Mouse (Mus musculus): ENCODE results near the gene Asna1. TPM values are rescaled to one million over a fixed set of nuclear protein-coding genes. Genes with fewer than 3 reads are reported as not detected.

Gene Asna1
- polyA plus RNA-seq, 1 experiment from 2014 or later = 121 TPM

DNA sequence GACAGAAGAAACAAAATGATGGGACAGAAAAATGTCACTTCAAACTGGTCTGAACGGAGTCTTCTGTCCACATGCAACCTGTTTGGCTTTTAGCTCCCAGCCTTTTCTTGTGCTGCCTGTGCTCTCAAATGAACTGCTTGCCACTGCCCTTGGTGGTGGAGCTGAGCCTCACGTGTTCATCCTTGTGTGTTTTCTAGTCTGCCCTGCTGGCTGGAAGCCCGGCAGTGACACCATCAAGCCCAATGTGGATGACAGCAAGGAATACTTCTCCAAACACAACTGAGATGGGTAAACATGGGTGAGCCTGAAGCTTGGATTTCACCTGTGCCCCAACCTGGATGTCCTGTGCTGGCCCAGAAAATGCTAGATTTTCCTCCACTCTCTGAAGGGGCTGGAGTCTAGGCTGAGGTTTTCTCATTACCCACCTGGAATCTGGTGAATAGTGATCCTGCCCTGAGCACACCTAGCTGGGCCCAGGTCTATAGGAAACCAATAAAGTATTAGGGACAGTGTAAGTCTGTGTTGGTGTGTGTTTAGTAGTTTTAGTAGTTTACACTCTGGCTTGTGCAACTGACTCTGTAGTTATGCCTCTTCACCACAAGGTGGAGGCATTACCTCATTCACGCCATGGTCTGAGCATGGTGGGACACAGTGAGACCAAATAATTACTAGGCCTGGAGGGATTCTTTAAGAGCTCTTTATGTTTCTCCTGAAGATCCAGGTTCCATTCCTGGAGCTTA lies 51.1 kb downstream of the Asna1 start:
- peak; percentile 69 for DNase-seq (ENCODE audit: low spot score)
- peaks cover 6% of the 10 kb centered on the region for H3K27me3 ChIP-seq (ENCODE audit: control insufficient read depth, insufficient read depth, low read length)

DNA sequence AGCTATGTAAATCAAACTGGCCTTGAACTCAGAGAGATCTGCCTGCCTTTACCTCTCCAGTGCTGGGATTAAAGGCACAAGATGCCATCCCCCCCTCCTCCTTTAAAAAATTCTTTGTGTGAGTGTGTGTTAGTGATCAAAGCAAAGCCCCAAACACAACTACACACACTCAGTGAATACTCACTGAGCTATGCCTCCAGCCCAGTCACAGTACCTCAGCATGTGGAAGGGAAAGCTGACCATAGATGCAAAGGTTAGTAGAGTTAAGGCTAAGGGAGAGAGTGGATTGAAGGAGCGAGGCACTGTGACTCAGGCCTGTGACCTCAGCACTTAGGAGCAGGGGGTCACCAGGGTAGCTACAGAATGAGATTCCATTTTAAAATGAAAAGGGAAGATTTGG lies 52.0 kb downstream of the Asna1 start:
- Histone ChIP-seq H3K27me3 (ENCODE audit: control insufficient read depth, insufficient read depth, low read length) (peaks cover 6% of the 10 kb centered on the region), H3K27ac (no peak overlapping the region), H3K4me2 (replicated peaks) (no peak overlapping the region), H3K9ac (no peak overlapping the region), H3K4me3 (replicated peaks; ENCODE audit: low read length) (no peak overlapping the region), H3K36me3 (replicated peaks; ENCODE audit: control insufficient read depth, insufficient read depth) (peaks cover 47% of the 10 kb centered on the region), H3K4me1 (replicated peaks; ENCODE audit: control insufficient read depth, insufficient read depth, low read length) (peaks cover 38% of the 10 kb centered on the region), H3K9me3 (ENCODE audit: control insufficient read depth, low read length) (no peaks in the 10 kb centered on the region)
- DNase-seq (ENCODE audit: low spot score) = no peak
- 82% methylated on average over 1 of the region's 1 CpGs for WGBS
- no peak for ATAC-seq (ENCODE audit: low FRiP score)

More for the DNA sequence above, 51.1 kb downstream of the Asna1 start:
- Histone ChIP-seq H3K27ac (no peak overlapping the region), H3K4me2 (replicated peaks) (no peak overlapping the region), H3K36me3 (replicated peaks; ENCODE audit: control insufficient read depth, insufficient read depth) (peaks cover 47% of the 10 kb centered on the region), H3K9ac (no peak overlapping the region), H3K4me1 (replicated peaks; ENCODE audit: control insufficient read depth, insufficient read depth, low read length) (peaks cover 33% of the 10 kb centered on the region), H3K9me3 (ENCODE audit: control insufficient read depth, low read length) (no peaks in the 10 kb centered on the region), H3K4me3 (replicated peaks; ENCODE audit: low read length) (no peak overlapping the region)
- 64% methylated on average over 4 of the region's 4 CpGs for WGBS
- ATAC-seq (ENCODE audit: low FRiP score) = no peak

DNA sequence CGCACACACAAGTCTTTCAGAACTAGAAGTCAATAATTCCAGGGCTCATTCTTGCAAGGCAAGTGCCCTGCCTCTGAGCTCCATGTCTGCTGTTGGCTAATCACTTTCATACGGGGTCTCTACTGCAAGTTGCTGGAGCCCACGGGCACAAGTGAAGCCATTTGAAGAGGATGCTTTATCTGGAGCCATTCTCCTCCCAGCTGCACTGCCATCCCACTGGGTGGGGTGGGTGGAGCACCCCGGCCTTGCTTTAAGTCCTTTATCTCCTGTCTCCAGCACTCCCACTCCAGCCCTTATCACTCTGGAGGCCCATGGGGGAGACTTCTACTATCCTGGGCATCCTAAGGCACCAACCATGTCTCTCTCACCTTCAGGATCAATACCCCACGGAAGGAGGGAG lies 54.2 kb downstream of the Asna1 start:
- WGBS = 65% methylated on average over 5 of the region's 5 CpGs
- ATAC-seq (ENCODE audit: low FRiP score) (no peak), DNase-seq (ENCODE audit: low spot score) (no peak)
- H3K4me3 ChIP-seq (replicated peaks; ENCODE audit: low read length) = peak overlapping the region; percentile 60
- H3K36me3 ChIP-seq (replicated peaks; ENCODE audit: control insufficient read depth, insufficient read depth) = peaks cover 47% of the 10 kb centered on the region
- H3K9me3 ChIP-seq (ENCODE audit: control insufficient read depth, low read length) = no peaks in the 10 kb centered on the region
- peak overlapping the region; percentile 93 for H3K9ac ChIP-seq
- H3K27me3 ChIP-seq (ENCODE audit: control insufficient read depth, insufficient read depth, low read length) = no peaks in the 10 kb centered on the region
- H3K4me1 ChIP-seq (replicated peaks; ENCODE audit: control insufficient read depth, insufficient read depth, low read length) = peaks cover 24% of the 10 kb centered on the region
- no peak overlapping the region for H3K27ac ChIP-seq
- peak overlapping the region; percentile 90 for H3K4me2 ChIP-seq (replicated peaks)

DNA sequence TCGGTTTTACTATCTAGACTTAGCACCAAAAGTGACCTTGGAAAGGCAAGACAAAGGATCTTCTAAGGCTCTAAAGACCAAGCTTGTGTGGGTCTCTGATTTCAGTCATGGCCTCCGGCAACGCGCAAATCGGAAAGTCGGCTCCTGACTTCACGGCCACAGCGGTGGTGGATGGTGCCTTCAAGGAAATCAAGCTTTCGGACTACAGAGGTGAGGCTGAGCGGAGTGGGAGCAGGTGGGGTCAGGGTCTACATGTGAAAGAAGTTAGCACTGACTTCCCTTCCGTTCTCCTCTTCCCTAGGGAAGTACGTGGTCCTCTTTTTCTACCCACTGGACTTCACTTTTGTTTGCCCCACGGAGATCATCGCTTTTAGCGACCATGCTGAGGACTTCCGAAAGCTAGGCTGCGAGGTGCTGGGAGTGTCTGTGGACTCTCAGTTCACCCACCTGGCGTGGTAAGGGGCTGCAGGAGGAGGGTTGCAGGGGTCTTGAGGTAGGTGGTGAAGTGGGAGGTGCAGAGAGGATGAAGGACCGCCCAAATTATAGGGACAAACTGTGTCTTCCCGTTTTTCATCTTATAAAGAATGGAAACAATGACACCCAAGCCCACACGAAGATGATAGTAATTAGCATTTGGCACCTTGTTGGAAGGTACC lies 54.8 kb downstream of the Asna1 start:
- H3K4me3 ChIP-seq (replicated peaks; ENCODE audit: low read length) = peak overlapping the region; percentile 60
- H3K9ac ChIP-seq = peak overlapping the region; percentile 93
- WGBS = 6% methylated on average over 21 of the region's 21 CpGs
- peaks cover 24% of the 10 kb centered on the region for H3K4me1 ChIP-seq (replicated peaks; ENCODE audit: control insufficient read depth, insufficient read depth, low read length)
- no peaks in the 10 kb centered on the region for H3K9me3 ChIP-seq (ENCODE audit: control insufficient read depth, low read length)
- H3K27me3 ChIP-seq (ENCODE audit: control insufficient read depth, insufficient read depth, low read length) = no peaks in the 10 kb centered on the region
- ATAC-seq (ENCODE audit: low FRiP score) = no peak
- H3K27ac ChIP-seq = peak overlapping the region; percentile 73
- peaks cover 46% of the 10 kb centered on the region for H3K36me3 ChIP-seq (replicated peaks; ENCODE audit: control insufficient read depth, insufficient read depth)
- peak overlapping the region; percentile 90 for H3K4me2 ChIP-seq (replicated peaks)
- DNase-seq (ENCODE audit: low spot score) = no peak

DNA sequence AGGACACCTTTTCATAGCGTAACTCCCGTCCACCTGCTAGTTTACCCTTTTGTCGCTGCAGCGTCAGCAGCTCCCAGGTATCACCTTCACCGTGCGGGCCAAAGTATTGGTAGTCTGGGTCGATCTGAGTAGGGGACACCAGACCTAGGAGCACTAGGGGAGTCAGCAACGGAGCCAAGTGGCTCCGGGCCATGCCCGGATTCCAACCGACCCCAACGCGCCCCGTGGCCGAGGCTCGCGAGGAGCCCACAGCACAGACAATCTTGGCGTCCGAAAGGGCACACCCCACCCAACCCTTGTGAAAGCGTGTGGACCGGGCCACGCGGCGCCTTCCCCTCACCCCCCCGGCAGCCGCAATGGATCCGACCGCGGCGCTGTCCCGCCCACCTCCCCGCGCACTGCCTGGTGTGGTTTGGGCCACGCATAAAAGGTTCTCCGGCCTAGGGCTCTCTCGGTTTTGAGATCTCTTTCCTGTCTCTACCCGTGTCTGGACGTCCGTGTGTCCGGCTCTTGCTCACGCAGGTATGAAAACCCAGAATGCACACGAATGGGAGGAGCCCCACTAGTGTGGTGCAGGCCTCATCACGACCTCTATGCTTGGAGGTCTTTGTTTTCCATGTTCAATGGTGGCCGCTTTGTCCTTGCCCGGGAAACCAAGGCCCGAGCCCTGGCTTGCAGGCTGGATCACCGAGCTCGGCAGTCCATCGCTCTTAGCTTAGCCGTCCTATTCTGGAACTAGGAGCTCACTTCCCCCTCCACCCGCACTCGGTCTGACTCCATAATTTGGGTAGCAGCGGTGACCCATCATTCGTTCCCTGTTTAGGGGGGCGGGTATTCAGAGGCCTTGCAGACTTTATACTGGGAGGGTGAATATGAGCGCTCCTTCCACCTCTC lies 55.6 kb downstream of the Asna1 start, which contains the start of the genes Gm49661, Prdx2 and Rnaseh2a:
TSS of gene Gm49661 (minus strand) at position 193 of the 894 bp plus-strand sequence.
TSS of gene Prdx2 (plus strand) at position 347 of the 894 bp plus-strand sequence.
TSS of gene Rnaseh2a (minus strand) at position 527 of the 894 bp plus-strand sequence.
- H3K9ac ChIP-seq = peak within 1 kb of the TSS; percentile 93
- under 1% methylated on average over 56 of the region's 56 CpGs for WGBS

DNA sequence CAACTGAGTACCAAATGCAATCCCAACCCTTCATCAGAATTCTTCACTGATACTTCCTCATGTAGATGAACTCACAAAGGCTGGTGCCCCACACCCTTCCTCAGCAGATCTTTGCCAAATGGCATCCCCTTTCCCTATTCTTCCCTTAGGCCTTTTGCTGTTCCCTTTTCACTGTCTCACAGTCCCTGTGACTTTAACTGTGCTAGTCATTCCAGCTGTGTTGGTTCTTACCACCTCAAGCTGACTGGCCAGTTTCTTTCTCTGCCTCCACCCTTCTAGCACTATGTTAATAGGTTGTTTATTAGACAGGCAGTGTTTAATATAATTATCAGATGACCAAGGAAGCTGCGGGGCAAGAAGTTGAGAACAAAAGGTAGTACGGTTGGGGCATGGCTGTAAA lies 56.4 kb downstream of the Asna1 start:
- WGBS = 16% methylated on average over 2 of the region's 2 CpGs
- ATAC-seq (ENCODE audit: low FRiP score) (no peak), DNase-seq (ENCODE audit: low spot score) (no peak)
- H3K27me3 ChIP-seq (ENCODE audit: control insufficient read depth, insufficient read depth, low read length) = no peaks in the 10 kb centered on the region
- H3K9ac ChIP-seq = peak overlapping the region; percentile 93
- peak overlapping the region; percentile 73 for H3K27ac ChIP-seq
- peaks cover 31% of the 10 kb centered on the region for H3K36me3 ChIP-seq (replicated peaks; ENCODE audit: control insufficient read depth, insufficient read depth)
- peaks cover 28% of the 10 kb centered on the region for H3K4me1 ChIP-seq (replicated peaks; ENCODE audit: control insufficient read depth, insufficient read depth, low read length)
- H3K9me3 ChIP-seq (ENCODE audit: control insufficient read depth, low read length) = no peaks in the 10 kb centered on the region
- peak overlapping the region; percentile 90 for H3K4me2 ChIP-seq (replicated peaks)
- H3K4me3 ChIP-seq (replicated peaks; ENCODE audit: low read length) = peak overlapping the region; percentile 60

More for the DNA sequence above, 55.6 kb downstream of the Asna1 start, which contains the start of the genes Gm49661, Prdx2 and Rnaseh2a:
- peak; percentile 85 for DNase-seq (ENCODE audit: low spot score)
- Histone ChIP-seq H3K27me3 (ENCODE audit: control insufficient read depth, insufficient read depth, low read length) (no peaks in the 10 kb centered on the region), H3K27ac (peak within 1 kb of the TSS; percentile 73), H3K4me2 (replicated peaks) (peak within 1 kb of the TSS; percentile 90), H3K9me3 (ENCODE audit: control insufficient read depth, low read length) (no peaks in the 10 kb centered on the region), H3K36me3 (replicated peaks; ENCODE audit: control insufficient read depth, insufficient read depth) (peaks cover 38% of the 10 kb centered on the region), H3K4me1 (replicated peaks; ENCODE audit: control insufficient read depth, insufficient read depth, low read length) (peaks cover 28% of the 10 kb centered on the region), H3K4me3 (replicated peaks; ENCODE audit: low read length) (peak within 1 kb of the TSS; percentile 60)
- ATAC-seq (ENCODE audit: low FRiP score) = peak; percentile 83

Small RNA genes lying within 50 kb of the gene (microRNA-seq; reads per million reads assigned to microRNA genes)
- gene Mir7070 = 0.81 reads per million

Other genes starting within 250 kb of the Asna1 start
- gene Nfix, start 224.9 kb downstream of the Asna1 start, polyA plus RNA-seq (2014; fragmentation: Nextera tagmentation; extraction: Ambion mirVana) = 78.8 and 82.4 TPM in 2 replicates
- gene Dand5, start 202.5 kb downstream of the Asna1 start, polyA plus RNA-seq (2014; fragmentation: Nextera tagmentation; extraction: Ambion mirVana) = 13.5 and 14.6 TPM in 2 replicates
- 35.0 and 37.4 TPM in 2 replicates for gene Gadd45gip1, start 193.8 kb downstream of the Asna1 start, polyA plus RNA-seq (2014; fragmentation: Nextera tagmentation; extraction: Ambion mirVana)
- gene Rad23a, start 184.6 kb downstream of the Asna1 start, polyA plus RNA-seq (2014; fragmentation: Nextera tagmentation; extraction: Ambion mirVana) = 75.7 and 81.1 TPM in 2 replicates
- 574 and 709 TPM in 2 replicates for gene Calr, start 178.3 kb downstream of the Asna1 start, polyA plus RNA-seq (2014; fragmentation: Nextera tagmentation; extraction: Ambion mirVana)
- 87.8 and 93.4 TPM in 2 replicates for gene Farsa, start 168.3 kb downstream of the Asna1 start, polyA plus RNA-seq (2014; fragmentation: Nextera tagmentation; extraction: Ambion mirVana)
- gene Syce2, start 153.2 kb downstream of the Asna1 start, polyA plus RNA-seq (2014; fragmentation: Nextera tagmentation; extraction: Ambion mirVana) = 27.7 and 32.5 TPM in 2 replicates
- gene Gcdh, start 131.4 kb downstream of the Asna1 start, polyA plus RNA-seq (2014; fragmentation: Nextera tagmentation; extraction: Ambion mirVana) = 25.6 and 29.8 TPM in 2 replicates
- gene Klf1, start 123.4 kb downstream of the Asna1 start, polyA plus RNA-seq (2014; fragmentation: Nextera tagmentation; extraction: Ambion mirVana) = 0.70 and 0.91 TPM in 2 replicates
- gene Dnase2a, start 116.7 kb downstream of the Asna1 start, polyA plus RNA-seq (2014; fragmentation: Nextera tagmentation; extraction: Ambion mirVana) = 3.3 and 6.0 TPM in 2 replicates
- 69.7 and 76.5 TPM in 2 replicates for gene Mast1, start 87.9 kb downstream of the Asna1 start, polyA plus RNA-seq (2014; fragmentation: Nextera tagmentation; extraction: Ambion mirVana)
- gene Rtbdn, start 78.3 kb downstream of the Asna1 start, polyA plus RNA-seq (2014; fragmentation: Nextera tagmentation; extraction: Ambion mirVana) = 1.1 and 1.8 TPM in 2 replicates
- gene Gm49661, start 55.8 kb downstream of the Asna1 start, polyA plus RNA-seq (2014; fragmentation: Nextera tagmentation; extraction: Ambion mirVana) = not detected in 2 replicates
- gene Prdx2, start 55.7 kb downstream of the Asna1 start, polyA plus RNA-seq (2014; fragmentation: Nextera tagmentation; extraction: Ambion mirVana) = 1,143 and 1,221 TPM in 2 replicates
- gene Rnaseh2a, start 55.5 kb downstream of the Asna1 start, polyA plus RNA-seq (2014; fragmentation: Nextera tagmentation; extraction: Ambion mirVana) = 47.8 and 48.4 TPM in 2 replicates
- gene Junb, start 46.6 kb downstream of the Asna1 start, polyA plus RNA-seq (2014; fragmentation: Nextera tagmentation; extraction: Ambion mirVana) = 6.0 and 6.2 TPM in 2 replicates
- gene Hook2, start 34.7 kb downstream of the Asna1 start, polyA plus RNA-seq (2014; fragmentation: Nextera tagmentation; extraction: Ambion mirVana) = 24.6 and 27.3 TPM in 2 replicates
- gene Best2, start 10.8 kb downstream of the Asna1 start, polyA plus RNA-seq (2014; fragmentation: Nextera tagmentation; extraction: Ambion mirVana) = not detected in 2 replicates
- gene Trir, start 1.5 kb upstream of the Asna1 start, polyA plus RNA-seq (2014; fragmentation: Nextera tagmentation; extraction: Ambion mirVana) = 162 and 165 TPM in 2 replicates
- gene Tnpo2, start 11.6 kb upstream of the Asna1 start, polyA plus RNA-seq (2014; fragmentation: Nextera tagmentation; extraction: Ambion mirVana) = 42.4 and 46.4 TPM in 2 replicates
- gene Fbxw9, start 34.8 kb upstream of the Asna1 start, polyA plus RNA-seq (2014; fragmentation: Nextera tagmentation; extraction: Ambion mirVana) = 63.0 and 68.9 TPM in 2 replicates
- 1.4 TPM in 1 of 2 replicates, not detected in the other for gene Gm5741, start 42.7 kb upstream of the Asna1 start, polyA plus RNA-seq (2014; fragmentation: Nextera tagmentation; extraction: Ambion mirVana)
- 105 and 113 TPM in 2 replicates for gene Dhps, start 46.5 kb upstream of the Asna1 start, polyA plus RNA-seq (2014; fragmentation: Nextera tagmentation; extraction: Ambion mirVana)
- 119 and 136 TPM in 2 replicates for gene Wdr83os, start 55.5 kb upstream of the Asna1 start, polyA plus RNA-seq (2014; fragmentation: Nextera tagmentation; extraction: Ambion mirVana)
- 41.2 and 43.9 TPM in 2 replicates for gene Wdr83, start 56.0 kb upstream of the Asna1 start, polyA plus RNA-seq (2014; fragmentation: Nextera tagmentation; extraction: Ambion mirVana)
- gene Man2b1, start 58.0 kb upstream of the Asna1 start, polyA plus RNA-seq (2014; fragmentation: Nextera tagmentation; extraction: Ambion mirVana) = 17.3 and 20.1 TPM in 2 replicates
- gene Zfp791, start 97.8 kb upstream of the Asna1 start, polyA plus RNA-seq (2014; fragmentation: Nextera tagmentation; extraction: Ambion mirVana) = 3.6 TPM in 2 replicates
- not detected in 2 replicates for gene Cks1brt, start 126.6 kb upstream of the Asna1 start, polyA plus RNA-seq (2014; fragmentation: Nextera tagmentation; extraction: Ambion mirVana)
- gene Olfr371, start 200.7 kb upstream of the Asna1 start, polyA plus RNA-seq (2014; fragmentation: Nextera tagmentation; extraction: Ambion mirVana) = not detected in 2 replicates